Mouse (Mus musculus): ENCODE data around the gene Cfap45. TPM values are rescaled to one million over a fixed set of nuclear protein-coding genes. Genes with fewer than 3 reads are reported as not detected.

Gene Cfap45
- polyA plus RNA-seq, 1 experiment = 0.93 TPM

GRCm38 (mm10) chr1:172525027-172525764 lies 4.6 kb downstream of the Cfap45 start:
- Histone ChIP-seq H3K4me3 (replicated peaks) (peak overlapping the region; percentile 87), H3K9me3 (no peaks in the 10 kb centered on the region; the same call in 1 of the 2 replicates), H3K4me1 (peaks cover 79% of the 10 kb centered on the region), H3K27me3 (replicated peaks) (peaks cover 15% of the 10 kb centered on the region), H3K36me3 (replicated peaks; ENCODE audit: low read length) (no peaks in the 10 kb centered on the region)
- TF ChIP-seq FLI1 (IDR thresholded peaks at IDR 0.05; ENCODE audit: low read length) (no peak), GATA1 (IDR thresholded peaks at IDR 0.05; ENCODE audit: borderline replicate concordance, low read length) (no peak)

- peaks cover 79% of the 10 kb centered on the region for H3K4me1 ChIP-seq
- peak overlapping the region; percentile 87 for H3K4me3 ChIP-seq (replicated peaks)
- H3K27me3 ChIP-seq (replicated peaks) = peaks cover 19% of the 10 kb centered on the region
Measured at GRCm38 (mm10) chr1:172525971-172526370, 5.4 kb downstream of the Cfap45 start.

GRCm38 (mm10) chr1:172526380-172527081 lies 5.9 kb downstream of the Cfap45 start:
- Histone ChIP-seq H3K36me3 (replicated peaks; ENCODE audit: low read length) (no peaks in the 10 kb centered on the region), H3K27me3 (replicated peaks) (peaks cover 20% of the 10 kb centered on the region), H3K9me3 (no peaks in the 10 kb centered on the region; the same call in 1 of the 2 replicates), H3K4me3 (replicated peaks) (peak overlapping the region; percentile 87), H3K4me1 (peaks cover 78% of the 10 kb centered on the region)
- peak; percentile 87; the same call in 2 of the 3 replicates for TF ChIP-seq GATA1 (IDR thresholded peaks at IDR 0.05; ENCODE audit: borderline replicate concordance, low read length)
- no peak for TF ChIP-seq FLI1 (IDR thresholded peaks at IDR 0.05; ENCODE audit: low read length)

More at GRCm38 (mm10) chr1:172525971-172526370, 5.4 kb downstream of the Cfap45 start:
- TF ChIP-seq FLI1 (IDR thresholded peaks at IDR 0.05; ENCODE audit: low read length) = no peak
- no peak for TF ChIP-seq GATA1 (IDR thresholded peaks at IDR 0.05; ENCODE audit: borderline replicate concordance, low read length)
- Histone ChIP-seq H3K36me3 (replicated peaks; ENCODE audit: low read length) (no peaks in the 10 kb centered on the region), H3K9me3 (no peaks in the 10 kb centered on the region; the same call in 1 of the 2 replicates)

GRCm38 (mm10) chr1:172527431-172527830 lies 6.8 kb downstream of the Cfap45 start:
- Histone ChIP-seq H3K4me3 (replicated peaks) (peak overlapping the region; percentile 87), H3K36me3 (replicated peaks; ENCODE audit: low read length) (no peaks in the 10 kb centered on the region), H3K4me1 (peaks cover 78% of the 10 kb centered on the region), H3K27me3 (replicated peaks) (peaks cover 29% of the 10 kb centered on the region), H3K9me3 (no peaks in the 10 kb centered on the region)
- TF ChIP-seq FLI1 (IDR thresholded peaks at IDR 0.05; ENCODE audit: low read length) = no peak
- TF ChIP-seq GATA1 (IDR thresholded peaks at IDR 0.05; ENCODE audit: borderline replicate concordance, low read length) = no peak

- Histone ChIP-seq H3K9me3 (no peaks in the 10 kb centered on the region), H3K4me1 (peaks cover 75% of the 10 kb centered on the region), H3K4me3 (replicated peaks) (no peak overlapping the region), H3K27me3 (replicated peaks) (peaks cover 40% of the 10 kb centered on the region), H3K36me3 (replicated peaks; ENCODE audit: low read length) (no peaks in the 10 kb centered on the region)
- TF ChIP-seq GATA1 (IDR thresholded peaks at IDR 0.05; ENCODE audit: borderline replicate concordance, low read length) = no peak
- no peak for TF ChIP-seq FLI1 (IDR thresholded peaks at IDR 0.05; ENCODE audit: low read length)
Measured at GRCm38 (mm10) chr1:172528701-172529100, 8.1 kb downstream of the Cfap45 start.

- peaks cover 58% of the 10 kb centered on the region for H3K27me3 ChIP-seq (replicated peaks)
- H3K4me1 ChIP-seq = peaks cover 62% of the 10 kb centered on the region
- no peaks in the 10 kb centered on the region for H3K9me3 ChIP-seq
- no peaks in the 10 kb centered on the region for H3K36me3 ChIP-seq (replicated peaks; ENCODE audit: low read length)
- peak overlapping the region; percentile 64 for H3K4me3 ChIP-seq (replicated peaks)
- TF ChIP-seq GATA1 (IDR thresholded peaks at IDR 0.05; ENCODE audit: borderline replicate concordance, low read length) = no peak
Measured at GRCm38 (mm10) chr1:172530544-172531220, 10.1 kb downstream of the Cfap45 start.

GRCm38 (mm10) chr1:172532551-172532950 lies 11.9 kb downstream of the Cfap45 start:
- no peak for TF ChIP-seq GATA1 (IDR thresholded peaks at IDR 0.05; ENCODE audit: borderline replicate concordance, low read length)
- TF ChIP-seq FLI1 (IDR thresholded peaks at IDR 0.05; ENCODE audit: low read length) = no peak
- H3K9me3 ChIP-seq = peaks cover 5% of the 10 kb centered on the region
- peaks cover 43% of the 10 kb centered on the region for H3K4me1 ChIP-seq
- H3K4me3 ChIP-seq (replicated peaks) = peak overlapping the region; percentile 8
- no peaks in the 10 kb centered on the region for H3K36me3 ChIP-seq (replicated peaks; ENCODE audit: low read length)
- H3K27me3 ChIP-seq (replicated peaks) = peaks cover 64% of the 10 kb centered on the region

- peaks cover 20% of the 10 kb centered on the region for H3K4me1 ChIP-seq
- H3K4me3 ChIP-seq (replicated peaks) = no peak overlapping the region
- TF ChIP-seq GATA1 (IDR thresholded peaks at IDR 0.05; ENCODE audit: borderline replicate concordance, low read length) = no peak
- TF ChIP-seq FLI1 (IDR thresholded peaks at IDR 0.05; ENCODE audit: low read length) = no peak
- H3K9me3 ChIP-seq = peaks cover 5% of the 10 kb centered on the region
- no peaks in the 10 kb centered on the region for H3K36me3 ChIP-seq (replicated peaks; ENCODE audit: low read length)
- peaks cover 70% of the 10 kb centered on the region for H3K27me3 ChIP-seq (replicated peaks)
Measured at GRCm38 (mm10) chr1:172535116-172535515, 14.5 kb downstream of the Cfap45 start.

- H3K9me3 ChIP-seq = peaks cover 5% of the 10 kb centered on the region
- H3K4me1 ChIP-seq = no peaks in the 10 kb centered on the region
- TF ChIP-seq FLI1 (IDR thresholded peaks at IDR 0.05; ENCODE audit: low read length) (no peak), GATA1 (IDR thresholded peaks at IDR 0.05; ENCODE audit: borderline replicate concordance, low read length) (no peak)
- no peak overlapping the region for H3K4me3 ChIP-seq (replicated peaks)
- H3K36me3 ChIP-seq (replicated peaks; ENCODE audit: low read length) = no peaks in the 10 kb centered on the region
- peaks cover 69% of the 10 kb centered on the region for H3K27me3 ChIP-seq (replicated peaks)
Measured at GRCm38 (mm10) chr1:172539827-172540226, 19.2 kb downstream of the Cfap45 start.
